Mouse (Mus musculus) retina, adult 2 months (tissue): ENCODE data around the gene Olfr1395.
"Not testable (repeated sequence)": the region's sequence is repeated elsewhere in the genome, so short reads cannot be mapped to it uniquely, and the experiment has no call there.

Source experiments
- DNase-seq: peaks from one replicate; pipeline ENCODE4 v3.0.0-alpha.2; 2012; ENCODE audit warnings: low read depth, low spot score

Gene Olfr1395

DNA sequence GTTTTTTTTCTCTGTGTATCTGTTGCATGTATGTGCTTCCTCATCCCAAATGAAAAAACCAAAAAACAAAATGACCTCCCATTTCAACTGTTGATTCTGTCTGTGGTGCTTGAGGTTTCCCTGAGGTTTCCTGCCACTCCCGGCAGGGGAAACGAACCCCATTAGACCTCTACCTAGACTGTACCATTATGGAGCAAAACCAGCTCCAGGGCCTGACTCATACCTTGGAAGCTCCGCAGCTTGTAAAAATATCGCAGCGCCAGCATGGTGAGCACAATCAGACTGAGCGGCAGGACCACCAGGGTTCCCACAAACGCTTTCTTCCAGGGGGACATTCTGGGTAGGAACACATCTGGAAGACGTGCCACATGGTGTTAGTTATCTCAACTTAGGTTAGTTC, 33.3 kb downstream of the Olfr1395 start:
- no peak for DNase-seq

DNA sequence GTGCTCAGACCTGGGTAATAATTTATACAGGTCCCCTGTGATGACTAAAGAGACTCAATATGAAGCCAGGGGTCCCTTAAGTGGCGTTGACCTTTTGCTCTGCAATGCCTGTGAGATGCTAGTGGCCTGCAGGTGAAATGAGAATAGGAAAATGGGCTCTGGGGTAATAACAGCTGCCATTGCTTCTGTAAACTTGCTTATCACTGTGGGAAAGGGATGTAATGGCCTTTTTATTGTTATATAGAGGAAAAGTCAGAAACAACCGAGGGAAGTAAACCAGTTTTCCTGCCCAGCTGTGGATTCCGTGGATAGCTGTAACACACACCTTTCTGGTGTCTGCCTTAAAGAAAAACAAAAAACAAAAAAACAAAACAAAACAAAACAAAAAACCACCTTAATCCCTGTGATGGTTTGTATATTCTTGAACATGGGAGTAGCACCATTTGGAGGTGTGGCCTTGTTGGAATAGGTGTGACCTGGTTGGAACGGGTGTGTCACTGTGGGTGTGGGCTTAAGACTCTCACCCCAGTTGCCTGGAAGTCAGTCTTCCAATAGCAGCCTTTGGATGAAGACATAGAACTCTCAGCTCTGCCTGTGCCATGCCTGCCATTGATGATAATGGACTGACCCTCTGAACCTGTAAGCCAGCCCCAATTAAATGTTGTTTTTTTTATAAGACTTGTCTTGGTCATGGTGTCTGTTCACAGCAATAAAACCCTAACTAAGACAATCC, 34.1 kb downstream of the Olfr1395 start:
- DNase-seq: not testable (repeated sequence)

DNA sequence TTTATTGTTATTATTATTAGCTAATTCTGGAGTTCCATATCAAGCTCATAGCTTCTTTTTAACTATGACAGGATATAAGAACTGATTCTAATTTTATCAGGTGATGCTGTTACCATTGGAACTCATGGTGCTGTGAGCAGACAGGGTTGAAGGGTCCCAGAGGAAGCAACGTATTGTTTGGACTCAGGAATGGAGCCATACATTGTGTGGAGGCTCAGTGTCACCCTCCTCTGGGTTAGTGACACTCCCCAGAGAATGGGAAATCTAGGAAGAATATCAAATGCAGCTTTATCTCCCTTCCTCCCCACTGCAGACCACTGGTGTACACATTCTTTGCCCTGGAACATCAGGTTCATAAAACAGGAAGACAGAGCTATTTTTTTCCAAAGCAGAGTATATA, 41.1 kb downstream of the Olfr1395 start:
- no peak for DNase-seq

DNA sequence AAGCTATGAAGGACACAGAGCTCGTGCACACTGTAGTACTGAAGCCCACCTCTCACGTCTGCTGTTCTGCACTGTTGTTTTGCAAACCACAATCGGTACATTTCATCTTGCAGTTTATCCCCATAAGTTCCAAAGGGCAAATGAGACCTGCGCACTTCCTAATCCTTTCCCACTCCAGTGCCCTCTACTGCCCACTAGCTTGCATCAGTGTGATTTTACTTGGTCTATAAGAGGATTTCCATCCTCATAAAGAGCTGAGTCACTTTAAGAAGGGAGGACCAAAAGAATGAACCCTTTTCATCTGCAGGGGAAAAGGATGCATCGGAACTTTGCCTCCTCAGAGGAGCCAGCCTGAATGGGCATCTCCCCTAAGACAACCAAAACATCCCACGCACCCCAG, 44.4 kb downstream of the Olfr1395 start:
- no peak for DNase-seq

DNA sequence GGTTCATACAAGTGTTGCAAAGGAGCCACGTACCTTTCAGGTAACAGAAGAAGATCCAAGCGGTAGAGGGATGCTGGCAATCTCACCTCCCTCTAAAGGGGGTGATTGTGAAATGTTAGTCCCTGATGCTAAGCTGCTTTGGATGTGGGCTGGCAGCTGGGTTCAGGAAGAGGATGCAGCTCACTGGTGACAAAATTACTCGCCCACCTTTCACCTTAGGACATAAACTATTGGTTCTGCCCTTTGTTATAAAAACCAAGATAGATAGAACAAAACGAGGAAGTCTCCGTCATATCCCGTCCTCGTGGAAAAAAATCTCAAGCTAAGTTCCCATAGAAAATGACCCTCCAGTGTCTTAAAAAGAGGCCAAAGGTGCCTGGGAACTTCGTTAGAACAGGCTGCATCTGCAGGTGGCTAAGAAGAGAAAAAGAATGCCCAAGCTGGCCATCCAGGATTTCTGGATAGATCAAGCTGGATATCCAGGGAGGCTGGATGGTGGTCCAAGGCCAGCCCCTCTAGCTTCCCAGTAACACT, 44.9 kb downstream of the Olfr1395 start, which contains the start of gene Btnl9:
TSS of gene Btnl9 (minus strand) at position 205 of the 534 bp plus-strand sequence.
- no peak for DNase-seq

DNA sequence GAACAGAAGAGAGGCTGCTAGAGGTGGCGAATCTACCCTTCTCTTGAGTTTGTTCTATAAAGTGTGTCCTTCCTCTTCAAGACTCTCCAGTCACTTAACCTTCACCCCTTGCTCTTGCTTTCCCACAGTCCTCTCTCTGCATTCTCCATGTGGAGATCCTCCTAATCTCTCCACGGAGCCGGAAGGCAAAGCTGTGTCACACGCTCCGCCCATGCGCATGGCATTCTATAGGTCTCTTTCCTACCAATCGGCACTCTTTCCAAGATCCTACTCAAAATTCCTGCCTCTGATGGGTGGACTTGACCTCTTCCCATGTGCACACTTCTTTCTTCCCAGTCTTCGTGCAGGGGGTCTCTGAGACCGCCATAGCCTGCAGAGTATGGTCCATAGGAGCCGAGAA, 45.6 kb downstream of the Olfr1395 start:
- DNase-seq: no peak

DNA sequence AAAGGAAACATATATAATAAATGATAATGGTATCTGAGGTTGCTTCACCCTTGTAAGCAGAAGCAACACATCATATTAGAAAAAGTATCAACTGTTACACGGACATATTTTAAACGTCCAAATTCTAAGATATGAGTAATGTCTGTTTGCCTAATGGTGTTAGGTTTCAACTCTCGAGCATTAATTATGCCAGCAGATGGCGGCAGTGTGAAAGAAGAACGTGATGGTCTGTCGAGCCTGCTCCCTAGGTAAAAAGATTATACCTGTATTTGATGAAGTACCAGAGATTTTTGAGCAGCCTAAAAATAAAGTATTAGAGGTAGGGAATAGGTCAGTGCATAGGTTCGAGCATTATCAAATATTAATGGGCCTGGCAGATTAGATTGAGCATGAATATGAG, 47.7 kb downstream of the Olfr1395 start:
- peak; percentile 29 for DNase-seq

DNA sequence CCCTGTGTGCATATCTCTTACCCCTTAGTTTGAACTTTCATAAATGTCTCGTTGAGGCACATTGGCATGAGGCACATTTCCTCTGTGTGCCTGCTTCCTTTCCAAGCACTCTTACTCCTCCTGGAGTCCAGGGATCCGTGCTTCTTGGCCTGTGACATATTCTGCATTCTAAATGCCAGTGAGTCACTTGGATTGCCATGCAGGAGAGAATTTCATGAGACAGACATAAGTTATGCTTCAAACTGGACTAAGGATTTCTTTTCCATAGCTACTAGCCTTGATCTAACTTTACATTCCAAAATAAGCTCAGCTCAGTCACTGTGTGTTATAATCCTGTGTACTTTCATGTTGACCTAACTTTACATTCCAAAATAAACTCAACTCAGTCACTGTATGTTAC, 49.0 kb downstream of the Olfr1395 start:
- DNase-seq: no peak

DNA sequence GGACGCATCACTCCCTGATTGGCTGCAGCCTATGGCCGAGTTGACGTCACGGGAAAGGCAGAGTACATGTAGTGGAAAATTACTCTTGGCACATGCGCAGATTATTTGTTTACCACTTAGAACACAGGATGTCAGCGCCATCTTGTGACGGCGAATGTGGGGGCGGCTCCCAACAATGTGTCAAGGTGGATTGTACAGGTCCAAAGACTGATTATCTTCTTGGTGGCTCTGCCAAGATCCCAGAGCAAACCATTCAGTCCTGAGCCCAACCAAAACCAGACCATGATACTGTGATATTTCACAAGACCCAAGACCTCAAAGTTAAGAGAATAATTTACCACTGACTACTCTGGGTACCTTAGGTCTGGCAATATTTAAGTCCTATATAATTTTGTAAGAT, 52.7 kb downstream of the Olfr1395 start:
- not testable (repeated sequence) for DNase-seq

DNA sequence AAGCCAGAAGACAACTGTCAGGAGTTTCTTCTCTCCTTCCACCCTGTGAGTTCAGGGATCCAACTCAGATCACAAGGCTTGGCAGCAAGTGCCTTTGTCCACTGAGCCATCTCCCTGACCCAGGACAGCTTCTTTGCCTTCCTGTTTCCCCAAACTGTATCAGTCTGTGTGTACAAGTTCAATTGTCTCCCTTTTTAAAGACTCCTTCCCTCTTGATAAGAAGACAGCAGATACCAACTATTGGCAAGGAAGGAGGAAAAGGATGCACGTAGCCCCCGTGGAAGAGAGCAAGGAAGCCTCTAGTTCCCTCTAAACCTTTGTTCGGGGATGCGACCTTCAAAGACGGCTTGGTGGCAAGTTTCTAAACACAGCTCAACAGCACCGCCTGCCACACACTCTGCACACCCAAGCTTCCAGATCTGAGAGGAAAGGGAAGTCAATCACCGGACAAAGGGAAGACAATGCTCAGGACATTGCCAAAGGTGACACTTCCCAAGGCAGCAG, 53.8 kb downstream of the Olfr1395 start:
- no peak for DNase-seq
